Mouse (Mus musculus) lung, postnatal 0 days (tissue): ENCODE measurements around the gene Mtm1. TPM values are rescaled to one million over a fixed set of nuclear protein-coding genes. Genes with fewer than 3 reads are reported as not detected.

Source experiments
- ATAC-seq: fragments of 200-750 bp; cut with Nextera tagmentation; 2 replicates; pipeline ENCODE4 v1.8.0; 2017; ENCODE audit warnings: moderate library complexity
- DNase-seq: peaks from one replicate; pipeline ENCODE4 v3.0.0-alpha.2; 2016; ENCODE audit warnings: low spot score
- H3K27ac ChIP-seq: fragments of 300-500 bp; sonication (generic); 2 replicates; pipeline ENCODE4 v1.5.1; 2014; ENCODE audit warnings: antibody characterized with exemption, mild to moderate bottlenecking, low read length, mixed read lengths
- H3K27me3 ChIP-seq: fragments of 300-500 bp; sonication (generic); replicated peaks from 2 replicates; pipeline ENCODE4 v1.6.1; 2014; ENCODE audit warnings: low read length, mixed read lengths; ENCODE audit not compliant: insufficient read depth
- H3K36me3 ChIP-seq: fragments of 300-500 bp; sonication (generic); 2 replicates; pipeline ENCODE4 v1.6.1; 2014; ENCODE audit warnings: low read length, mixed read lengths; ENCODE audit not compliant: insufficient read depth
- H3K4me1 ChIP-seq: fragments of 300-500 bp; sonication (generic); 2 replicates; pipeline ENCODE4 v1.6.1; 2014; ENCODE audit warnings: antibody characterized with exemption, low read depth, low read length, mixed read lengths; ENCODE audit not compliant: insufficient read depth
- H3K4me2 ChIP-seq: fragments of 300-500 bp; sonication (generic); replicated peaks from 2 replicates; pipeline ENCODE4 v1.6.1; 2014; ENCODE audit warnings: low read depth, mild to moderate bottlenecking, low read length, moderate library complexity, mixed read lengths
- H3K4me3 ChIP-seq: fragments of 300-500 bp; sonication (generic); 2 replicates; pipeline ENCODE4 v1.5.1; 2014; ENCODE audit warnings: low read depth, low read length
- H3K9ac ChIP-seq: fragments of 300-500 bp; sonication (generic); replicated peaks from 2 replicates; pipeline ENCODE4 v1.6.1; 2014; ENCODE audit warnings: low read depth, mild to moderate bottlenecking
- H3K9me3 ChIP-seq: fragments of 300-500 bp; sonication (generic); 2 replicates; pipeline ENCODE4 v1.6.1; 2016; ENCODE audit warnings: low read length, mixed read lengths
- CTCF ChIP-seq: IDR thresholded peaks from 2 replicates; pipeline ENCODE4 v1.5.1; 2016; ENCODE audit warnings: antibody characterized with exemption, mild to moderate bottlenecking
- EP300 ChIP-seq: IDR thresholded peaks from 2 replicates; pipeline ENCODE4 v1.6.1; 2016; ENCODE audit warnings: antibody characterized with exemption, mild to moderate bottlenecking, control low read depth
- WGBS: fragments of 180-500 bp; shearing (Covaris S2); extraction: QIAGEN DNeasy Blood & Tissue Kit; methylation state at CpG from one replicate; pipeline ENCODE4 v1.1.7; 2014; 5-methylcytosine and 5-hydroxymethylcytosine counted together
- polyA plus RNA-seq: library from polyadenylated mRNA; unstranded; fragments of >200 nt; fragmentation: Nextera tagmentation; extraction: Ambion mirVana; gene quantifications from 2 replicates; pipeline ENCODE4 v1.2.1, GENCODE M21; 2015

The Mtm1 gene
- polyA plus RNA-seq, 1 experiment from 2014 or later = 8.4 TPM

DNA sequence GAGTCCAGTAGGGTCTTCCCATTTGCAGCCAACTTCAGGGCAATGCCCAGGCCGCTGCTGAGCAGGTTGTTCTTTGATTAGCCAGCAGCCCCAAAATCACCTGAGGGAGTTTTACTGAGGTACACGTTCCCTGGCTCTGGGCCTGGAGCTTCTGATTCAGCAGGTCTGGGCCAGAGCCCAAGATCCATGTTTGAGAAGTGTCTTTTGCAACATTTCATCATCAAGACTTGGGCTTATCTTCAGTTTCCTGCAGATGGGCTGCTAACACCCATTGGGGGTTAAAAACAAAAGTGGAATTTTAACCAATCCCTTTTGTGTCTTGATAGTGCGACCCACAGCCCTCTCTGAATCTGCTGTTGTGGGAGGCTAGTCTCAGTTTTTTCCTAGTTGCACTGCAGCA lies 10.3 kb downstream of the Mtm1 start:
- H3K9ac ChIP-seq = no peak overlapping the region
- DNase-seq = peak; percentile 6
- no peaks in the 10 kb centered on the region for H3K9me3 ChIP-seq
- no peak for TF ChIP-seq EP300
- no peak for TF ChIP-seq CTCF
- no peak overlapping the region for H3K27ac ChIP-seq
- no peaks in the 10 kb centered on the region for H3K36me3 ChIP-seq
- H3K4me1 ChIP-seq = no peaks in the 10 kb centered on the region
- H3K4me2 ChIP-seq = no peak overlapping the region
- ATAC-seq = no peak
- 60% methylated on average over 3 of the region's 3 CpGs for WGBS
- no peak overlapping the region for H3K4me3 ChIP-seq
- no peaks in the 10 kb centered on the region for H3K27me3 ChIP-seq

DNA sequence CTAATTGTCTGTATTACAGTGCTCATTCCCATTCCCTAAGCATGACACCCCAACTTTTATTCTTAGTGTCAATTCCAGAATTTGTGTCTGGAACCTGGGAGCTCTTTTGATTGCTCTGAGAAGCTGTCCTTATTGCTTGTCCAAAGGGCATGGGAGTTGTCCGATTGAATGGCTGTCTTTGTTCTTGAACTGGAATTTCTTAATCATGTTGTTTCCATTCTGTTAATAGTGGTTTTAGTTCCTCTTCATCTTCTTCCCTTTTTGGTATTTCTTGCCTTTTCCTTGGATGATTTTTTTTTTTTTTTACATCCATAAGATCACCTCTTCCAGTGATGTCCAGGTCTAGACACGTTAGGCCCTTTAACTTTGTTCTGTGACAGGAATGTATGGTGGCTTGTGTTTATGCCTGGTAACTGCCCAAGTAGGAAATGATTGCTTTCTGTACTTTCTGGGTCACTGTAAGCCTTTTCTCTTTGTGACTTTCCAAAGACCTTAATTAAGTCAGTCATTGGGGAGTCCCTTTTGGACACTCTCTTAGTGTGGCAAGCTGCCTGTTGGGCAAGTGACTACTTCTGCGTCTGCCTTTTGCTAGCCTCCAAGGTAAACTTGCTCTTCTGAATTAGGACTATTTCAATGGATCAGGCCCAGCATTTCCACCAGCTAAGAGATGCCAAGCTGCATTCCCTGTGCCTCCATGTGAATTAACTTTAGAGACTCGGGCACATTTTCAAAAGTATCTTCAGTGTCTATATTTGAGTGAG lies 12.3 kb downstream of the Mtm1 start:
- no peak for ATAC-seq
- Histone ChIP-seq H3K4me2 (no peak overlapping the region), H3K27me3 (no peaks in the 10 kb centered on the region), H3K9me3 (no peaks in the 10 kb centered on the region), H3K9ac (no peak overlapping the region), H3K36me3 (no peaks in the 10 kb centered on the region), H3K4me1 (no peaks in the 10 kb centered on the region), H3K27ac (no peak overlapping the region), H3K4me3 (no peak overlapping the region)
- WGBS = 82% methylated on average over 4 of the region's 4 CpGs
- no peak for DNase-seq
- TF ChIP-seq CTCF (no peak), EP300 (no peak)

DNA sequence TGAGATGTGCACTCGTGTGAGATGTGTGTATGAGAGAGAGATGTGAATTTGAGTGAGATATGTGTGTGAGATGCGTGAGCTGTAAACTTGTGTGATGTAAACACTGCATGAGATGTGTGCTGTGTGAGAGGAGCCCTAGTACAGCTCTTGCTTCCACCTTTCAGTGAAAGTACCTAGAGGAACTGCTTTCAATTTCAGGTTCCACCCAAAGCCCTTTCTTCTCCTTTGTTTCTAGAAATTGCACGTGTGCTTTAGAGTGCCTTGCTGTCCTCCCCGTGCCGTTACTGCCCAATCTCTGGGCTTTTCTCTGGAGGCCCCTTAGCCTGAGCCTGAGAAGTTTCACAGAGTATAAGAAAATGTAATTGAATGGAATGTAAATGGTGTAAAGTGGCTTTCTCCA lies 16.3 kb downstream of the Mtm1 start:
- H3K27ac ChIP-seq = no peak overlapping the region
- 67% methylated on average over 5 of the region's 5 CpGs for WGBS
- no peak overlapping the region for H3K9ac ChIP-seq
- no peaks in the 10 kb centered on the region for H3K9me3 ChIP-seq
- no peak for TF ChIP-seq CTCF
- TF ChIP-seq EP300 = no peak
- DNase-seq (no peak), ATAC-seq (no peak)
- H3K4me3 ChIP-seq = no peak overlapping the region
- no peaks in the 10 kb centered on the region for H3K4me1 ChIP-seq
- H3K36me3 ChIP-seq = no peaks in the 10 kb centered on the region
- no peaks in the 10 kb centered on the region for H3K27me3 ChIP-seq
- no peak overlapping the region for H3K4me2 ChIP-seq

DNA sequence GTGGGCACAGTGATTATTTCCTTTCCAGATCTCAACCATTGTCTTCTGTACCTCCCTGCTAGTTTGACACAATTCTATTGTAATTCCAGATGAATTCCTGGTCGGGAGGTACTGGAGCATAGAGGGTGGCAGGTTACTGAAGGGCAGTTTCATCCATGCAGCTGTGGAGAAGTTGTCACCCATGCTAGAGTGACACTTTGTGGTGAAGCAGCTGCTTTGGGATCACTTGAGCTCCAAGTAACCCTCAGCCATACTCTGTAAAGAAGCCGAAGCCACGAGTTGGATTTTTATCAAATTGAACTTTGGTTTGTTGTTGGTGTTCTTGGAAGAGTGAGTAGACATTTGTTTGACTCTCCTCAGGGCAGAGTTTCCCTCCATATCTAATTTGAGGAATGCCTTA lies 17.6 kb downstream of the Mtm1 start:
- Histone ChIP-seq H3K27me3 (no peaks in the 10 kb centered on the region), H3K9ac (no peak overlapping the region), H3K36me3 (no peaks in the 10 kb centered on the region), H3K27ac (no peak overlapping the region), H3K4me3 (no peak overlapping the region), H3K4me1 (no peaks in the 10 kb centered on the region), H3K4me2 (no peak overlapping the region), H3K9me3 (no peaks in the 10 kb centered on the region)
- 47% methylated on average over 3 of the region's 3 CpGs for WGBS
- DNase-seq (no peak), ATAC-seq (no peak)
- TF ChIP-seq EP300 (no peak), CTCF (no peak)

DNA sequence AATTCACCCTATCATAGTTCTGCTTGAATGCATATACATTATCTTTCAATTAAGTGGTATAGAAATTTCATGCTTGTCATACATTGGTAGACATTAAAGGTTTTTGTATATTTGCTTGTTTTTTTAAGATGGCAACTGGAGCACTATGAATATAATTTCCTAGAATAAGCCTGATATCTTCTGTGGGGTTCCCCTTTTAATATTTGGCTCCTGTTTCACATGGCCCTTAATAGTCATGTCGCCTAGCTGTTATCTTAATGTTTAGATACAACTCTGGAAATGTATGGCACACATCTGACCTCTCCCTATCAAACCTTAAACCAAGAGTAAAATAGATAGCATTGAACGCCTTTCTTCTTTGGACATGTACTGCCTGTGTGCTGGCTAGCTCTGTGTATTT lies 20.3 kb downstream of the Mtm1 start:
- no peak overlapping the region for H3K27ac ChIP-seq
- no peaks in the 10 kb centered on the region for H3K27me3 ChIP-seq
- no peak for ATAC-seq
- no peak overlapping the region for H3K9ac ChIP-seq
- WGBS = 39% methylated on average over 2 of the region's 2 CpGs
- H3K4me2 ChIP-seq = no peak overlapping the region
- TF ChIP-seq CTCF = no peak
- no peak for TF ChIP-seq EP300
- H3K4me1 ChIP-seq = no peaks in the 10 kb centered on the region
- no peaks in the 10 kb centered on the region for H3K36me3 ChIP-seq
- H3K4me3 ChIP-seq = no peak overlapping the region
- H3K9me3 ChIP-seq = no peaks in the 10 kb centered on the region
- no peak for DNase-seq

DNA sequence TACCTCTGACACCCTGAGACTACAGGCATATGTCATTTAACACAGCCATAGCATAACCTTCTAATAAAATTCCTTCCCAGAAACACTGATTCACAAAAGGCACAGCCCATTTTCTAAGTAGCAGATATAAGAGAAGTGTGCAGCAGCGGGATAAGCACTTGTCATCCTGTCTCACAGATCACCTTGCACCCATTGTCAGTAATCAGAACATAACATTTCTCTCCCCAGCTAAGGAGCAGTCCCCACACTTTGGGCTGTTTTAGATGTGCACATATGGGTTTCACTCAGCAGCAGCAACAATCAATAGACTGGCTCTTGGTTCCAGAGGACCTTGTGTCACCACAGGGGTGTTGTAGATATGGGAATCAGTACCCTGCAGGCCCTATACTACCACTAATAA lies 45.9 kb downstream of the Mtm1 start:
- H3K9ac ChIP-seq = no peak overlapping the region
- no peak for ATAC-seq

DNA sequence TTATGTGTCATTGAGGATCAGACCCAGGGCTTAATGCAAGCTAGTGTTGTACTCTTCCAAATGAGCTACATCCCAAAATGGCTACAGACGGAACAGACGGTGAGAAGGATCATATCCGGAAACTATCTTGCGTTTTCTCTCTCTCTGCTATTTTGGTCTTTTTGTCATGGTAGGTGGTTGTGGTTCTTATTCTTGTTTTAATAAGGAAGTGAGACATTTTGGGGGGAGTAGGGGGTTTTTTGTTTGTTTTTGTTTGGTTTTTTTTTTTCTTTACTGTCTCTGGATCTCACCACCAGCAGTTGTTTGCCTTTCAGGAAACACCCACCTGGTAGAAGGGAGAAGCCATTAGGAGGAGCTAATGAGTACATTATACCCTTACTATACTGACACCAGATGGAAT lies 50.3 kb downstream of the Mtm1 start:
- no peaks in the 10 kb centered on the region for H3K27me3 ChIP-seq
- no peak for ATAC-seq
- no peak overlapping the region for H3K4me3 ChIP-seq
- H3K36me3 ChIP-seq = no peaks in the 10 kb centered on the region
- H3K27ac ChIP-seq = no peak overlapping the region
- H3K4me1 ChIP-seq = no peaks in the 10 kb centered on the region
- H3K9me3 ChIP-seq = no peaks in the 10 kb centered on the region
- WGBS = 96% methylated on average over 4 of the region's 4 CpGs
- no peak overlapping the region for H3K4me2 ChIP-seq
- TF ChIP-seq EP300 = no peak
- no peak for TF ChIP-seq CTCF
- H3K9ac ChIP-seq = no peak overlapping the region
- DNase-seq = no peak

More for the DNA sequence above, 45.9 kb downstream of the Mtm1 start:
- no peak for DNase-seq
- WGBS = 85% methylated on average over 1 of the region's 1 CpGs
- Histone ChIP-seq H3K9me3 (no peaks in the 10 kb centered on the region), H3K4me1 (no peaks in the 10 kb centered on the region), H3K27ac (no peak overlapping the region), H3K4me3 (no peak overlapping the region), H3K36me3 (no peaks in the 10 kb centered on the region), H3K27me3 (no peaks in the 10 kb centered on the region), H3K4me2 (no peak overlapping the region)
- TF ChIP-seq CTCF (no peak), EP300 (no peak)
